7 mouse cellular contexts compared by ENCODE assay signal in the genomic region with DNA sequence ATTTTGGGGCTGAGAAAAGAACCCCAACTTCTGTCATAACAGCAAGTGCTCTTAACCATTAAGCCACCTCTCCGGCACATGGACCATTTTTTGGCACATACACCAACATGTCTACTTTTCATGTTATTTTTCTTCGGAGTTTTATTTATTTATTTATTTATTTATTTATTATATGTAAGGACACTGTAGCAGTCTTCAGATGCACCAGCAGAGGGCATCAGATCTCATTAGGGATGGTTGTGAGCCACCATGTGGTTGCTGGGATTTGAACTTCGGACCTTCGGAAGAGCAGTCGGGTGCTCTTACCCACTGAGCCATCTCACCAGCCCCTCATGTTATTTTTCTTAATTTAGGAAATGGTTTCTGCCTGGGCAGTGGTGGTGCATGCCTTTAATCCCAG. TPM values are rescaled to one million over a fixed set of nuclear protein-coding genes. Genes with fewer than 3 reads are reported as not detected.
A peak's percentile ranks its signal among the peaks of the same experiment; 100 is the strongest.
DNase-seq lines count a peak whose midpoint lies in the region; ATAC-seq and TF ChIP-seq lines count a peak whose summit lies in the region.
"Not testable (repeated sequence)": the region's sequence is repeated elsewhere in the genome, so short reads cannot be mapped to it uniquely, and the experiment has no call there.

No protein-coding gene starts in this region.

- DNase-seq in CD4-positive, CD25-positive, alpha-beta regulatory T cell, adult 2 months (ENCODE audit: low read depth, low spot score), result peak; percentile 59
- DNase-seq in forebrain, embryonic 14.5 days (ENCODE audit: low spot score), result peak; percentile 38
- DNase-seq in heart, postnatal 0 days (ENCODE audit: low spot score); liver, adult 2 months (ENCODE audit: extremely low read depth, low read depth, low spot score): not testable (repeated sequence)
- peak; percentile 70 for DNase-seq in kidney, postnatal 0 days (ENCODE audit: low spot score)
- DNase-seq in lung, postnatal 0 days (ENCODE audit: low spot score), result peak; percentile 56
- DNase-seq in naive thymus-derived CD4-positive, alpha-beta T cell, adult 2 months (ENCODE audit: low read depth), result peak; percentile 32

- not testable (repeated sequence) for ATAC-seq in forebrain, embryonic 14.5 days; heart, postnatal 0 days (ENCODE audit: insufficient read depth, low read depth); kidney, postnatal 0 days (replicated peaks; ENCODE audit: low FRiP score, low read depth); lung, postnatal 0 days

- not testable (repeated sequence) for H3K4me1 ChIP-seq in forebrain, embryonic 14.5 days (ENCODE audit: control insufficient read depth, insufficient read depth, low read length); heart, postnatal 0 days (ENCODE audit: control insufficient read depth, insufficient read depth); kidney, postnatal 0 days (replicated peaks; ENCODE audit: insufficient read depth, low read length); liver, adult 2 months (ENCODE audit: control insufficient read depth, insufficient read depth, low read length); lung, postnatal 0 days (ENCODE audit: insufficient read depth, low read depth, low read length)

- H3K4me2 ChIP-seq in forebrain, embryonic 14.5 days (ENCODE audit: low read length); heart, postnatal 0 days (ENCODE audit: low read depth, low read length); kidney, postnatal 0 days (ENCODE audit: low read length); lung, postnatal 0 days (replicated peaks; ENCODE audit: low read depth, low read length): not testable (repeated sequence)

- not testable (repeated sequence) for H3K4me3 ChIP-seq in forebrain, embryonic 14.5 days (ENCODE audit: low read depth, low read length); heart, postnatal 0 days (ENCODE audit: low read depth, low read length); kidney, postnatal 0 days (replicated peaks; ENCODE audit: low read depth, low read length); liver, adult 2 months (ENCODE audit: insufficient read depth, low read depth, low read length); lung, postnatal 0 days (ENCODE audit: low read depth, low read length)

- not testable (repeated sequence) for H3K27ac ChIP-seq in forebrain, embryonic 14.5 days (ENCODE audit: low read depth, low read length); heart, postnatal 0 days (ENCODE audit: low read depth); kidney, postnatal 0 days; liver, adult 2 months (replicated peaks; ENCODE audit: insufficient read depth, low read depth, low read length); lung, postnatal 0 days (ENCODE audit: low read length)

- not testable (repeated sequence) for H3K9ac ChIP-seq in forebrain, embryonic 14.5 days (ENCODE audit: low read length); heart, postnatal 0 days (replicated peaks; ENCODE audit: low read depth, low read length); kidney, postnatal 0 days (ENCODE audit: low read depth, low read length); liver, adult 2 months (ENCODE audit: low read depth, low read length); lung, postnatal 0 days (replicated peaks; ENCODE audit: low read depth)

- 86% methylated on average over 5 of the region's 5 CpGs for WGBS in forebrain, embryonic 14.5 days
- WGBS in heart, postnatal 0 days, result 73% methylated on average over 5 of the region's 5 CpGs
- WGBS in kidney, postnatal 0 days, result 84% methylated on average over 5 of the region's 5 CpGs
- 58% methylated on average over 5 of the region's 5 CpGs for WGBS in liver, adult 2 months
- WGBS in lung, postnatal 0 days, result 72% methylated on average over 5 of the region's 5 CpGs

- TF ChIP-seq EP300 in heart, postnatal 0 days (IDR thresholded peaks at IDR 0.05; ENCODE audit: low read depth); lung, postnatal 0 days (IDR thresholded peaks at IDR 0.05): not testable (repeated sequence)

- peak; percentile 42 for TF ChIP-seq CTCF in heart, postnatal 0 days (IDR thresholded peaks at IDR 0.05; ENCODE audit: low read depth)
- peak; percentile 64 for TF ChIP-seq CTCF in kidney, postnatal 0 days (IDR thresholded peaks at IDR 0.05; ENCODE audit: low read depth)
- TF ChIP-seq CTCF in liver, adult 2 months (IDR thresholded peaks at IDR 0.05; ENCODE audit: low read depth, low read length), result 0 out of 2 replicates have a peak, but pooled peaks have one; percentile 22
- TF ChIP-seq CTCF in lung, postnatal 0 days (IDR thresholded peaks at IDR 0.05), result peak; percentile 59

- not testable (repeated sequence) for H3K9me3 ChIP-seq in forebrain, embryonic 14.5 days (replicated peaks; ENCODE audit: control insufficient read depth, low read length); heart, postnatal 0 days (replicated peaks; ENCODE audit: control insufficient read depth, low read length); kidney, postnatal 0 days (replicated peaks; ENCODE audit: low read length); lung, postnatal 0 days (ENCODE audit: low read length)

- not testable (repeated sequence) for TF ChIP-seq POLR2A in liver, adult 2 months (IDR thresholded peaks at IDR 0.05; ENCODE audit: extremely low read depth, insufficient read depth, low read length)

- H3K36me3 ChIP-seq in forebrain, embryonic 14.5 days (ENCODE audit: control insufficient read depth, insufficient read depth, low read length), result peaks cover 24% of the 10 kb centered on the region
- H3K36me3 ChIP-seq in heart, postnatal 0 days (replicated peaks; ENCODE audit: control insufficient read depth, insufficient read depth, low read length), result peaks cover 36% of the 10 kb centered on the region
- H3K36me3 ChIP-seq in kidney, postnatal 0 days (ENCODE audit: insufficient read depth, low read length), result peaks cover 18% of the 10 kb centered on the region
- H3K36me3 ChIP-seq in liver, adult 2 months (ENCODE audit: control insufficient read depth, insufficient read depth, low read length), result not testable (repeated sequence)
- H3K36me3 ChIP-seq in lung, postnatal 0 days (ENCODE audit: insufficient read depth, low read length), result peaks cover 21% of the 10 kb centered on the region; the same call in 1 of the 2 replicates

- not testable (repeated sequence) for H3K27me3 ChIP-seq in forebrain, embryonic 14.5 days (replicated peaks; ENCODE audit: control insufficient read depth, insufficient read depth, low read length); heart, postnatal 0 days (ENCODE audit: control insufficient read depth, insufficient read depth, low read length); kidney, postnatal 0 days (ENCODE audit: insufficient read depth, low read length); liver, adult 2 months (ENCODE audit: control insufficient read depth, insufficient read depth, low read length); lung, postnatal 0 days (replicated peaks; ENCODE audit: insufficient read depth, low read length)

- H3K79me2 ChIP-seq in liver, adult 2 months (ENCODE audit: control insufficient read depth, insufficient read depth, low read length), result not testable (repeated sequence)

RNA-seq across cellular contexts. Expression of a gene that starts 6.0 kb away (rescaled TPM):
- 11.4 and 14.7 TPM in 2 replicates for polyA plus RNA-seq in forebrain, embryonic 14.5 days (2014; fragmentation: Nextera tagmentation; extraction: Ambion mirVana)
- total RNA-seq in heart, postnatal 0 days (2014; rRNA removed; ENCODE audit: low replicate concordance), result 38.4 and 62.0 TPM in 2 replicates
- polyA plus RNA-seq in heart, postnatal 0 days (2015; fragmentation: Nextera tagmentation; extraction: Ambion mirVana), result 85.7 and 90.0 TPM in 2 replicates
- 47.6 and 53.0 TPM in 2 replicates for polyA plus RNA-seq in kidney, postnatal 0 days (2015; fragmentation: Nextera tagmentation; extraction: Ambion mirVana)
- total RNA-seq in liver, adult 2 months (2014; rRNA removed), result 8.9 and 13.9 TPM in 2 replicates
- polyA plus RNA-seq in liver, adult 2 months (2012; rRNA removed), result 53.4 and 54.9 TPM in 2 replicates
- 160 TPM in 2 replicates for polyA plus RNA-seq in lung, postnatal 0 days (2015; fragmentation: Nextera tagmentation; extraction: Ambion mirVana)

RNA-seq across cellular contexts. Expression of a gene that starts 7.5 kb away (rescaled TPM):
- 40.5 and 47.8 TPM in 2 replicates for polyA plus RNA-seq in forebrain, embryonic 14.5 days (2014; fragmentation: Nextera tagmentation; extraction: Ambion mirVana)
- total RNA-seq in heart, postnatal 0 days (2014; rRNA removed; ENCODE audit: low replicate concordance), result 37.8 and 38.9 TPM in 2 replicates
- 15.9 and 17.9 TPM in 2 replicates for polyA plus RNA-seq in heart, postnatal 0 days (2015; fragmentation: Nextera tagmentation; extraction: Ambion mirVana)
- polyA plus RNA-seq in kidney, postnatal 0 days (2015; fragmentation: Nextera tagmentation; extraction: Ambion mirVana), result 25.6 and 27.3 TPM in 2 replicates
- 4.4 and 9.7 TPM in 2 replicates for total RNA-seq in liver, adult 2 months (2014; rRNA removed)
- 25.7 and 31.8 TPM in 2 replicates for polyA plus RNA-seq in liver, adult 2 months (2012; rRNA removed)
- polyA plus RNA-seq in lung, postnatal 0 days (2015; fragmentation: Nextera tagmentation; extraction: Ambion mirVana), result 18.1 and 20.5 TPM in 2 replicates

RNA-seq across cellular contexts. Expression of a gene that starts 25.2 kb away (rescaled TPM):
- 20.0 and 23.4 TPM in 2 replicates for polyA plus RNA-seq in forebrain, embryonic 14.5 days (2014; fragmentation: Nextera tagmentation; extraction: Ambion mirVana)
- 20.3 and 22.0 TPM in 2 replicates for total RNA-seq in heart, postnatal 0 days (2014; rRNA removed; ENCODE audit: low replicate concordance)
- polyA plus RNA-seq in heart, postnatal 0 days (2015; fragmentation: Nextera tagmentation; extraction: Ambion mirVana), result 25.5 and 27.5 TPM in 2 replicates
- polyA plus RNA-seq in kidney, postnatal 0 days (2015; fragmentation: Nextera tagmentation; extraction: Ambion mirVana), result 42.8 and 43.4 TPM in 2 replicates
- 4.2 and 5.6 TPM in 2 replicates for total RNA-seq in liver, adult 2 months (2014; rRNA removed)
- polyA plus RNA-seq in liver, adult 2 months (2012; rRNA removed), result 13.3 and 14.5 TPM in 2 replicates
- polyA plus RNA-seq in lung, postnatal 0 days (2015; fragmentation: Nextera tagmentation; extraction: Ambion mirVana), result 29.0 and 33.2 TPM in 2 replicates

RNA-seq across cellular contexts. Expression of a gene that starts 26.3 kb away (rescaled TPM):
- 52.7 and 60.6 TPM in 2 replicates for polyA plus RNA-seq in forebrain, embryonic 14.5 days (2014; fragmentation: Nextera tagmentation; extraction: Ambion mirVana)
- total RNA-seq in heart, postnatal 0 days (2014; rRNA removed; ENCODE audit: low replicate concordance), result 31.7 and 61.1 TPM in 2 replicates
- polyA plus RNA-seq in heart, postnatal 0 days (2015; fragmentation: Nextera tagmentation; extraction: Ambion mirVana), result 44.8 and 51.7 TPM in 2 replicates
- 73.6 and 76.0 TPM in 2 replicates for polyA plus RNA-seq in kidney, postnatal 0 days (2015; fragmentation: Nextera tagmentation; extraction: Ambion mirVana)
- 58.5 and 59.0 TPM in 2 replicates for total RNA-seq in liver, adult 2 months (2014; rRNA removed)
- polyA plus RNA-seq in liver, adult 2 months (2012; rRNA removed), result 82.0 and 101 TPM in 2 replicates
- polyA plus RNA-seq in lung, postnatal 0 days (2015; fragmentation: Nextera tagmentation; extraction: Ambion mirVana), result 90.4 and 96.5 TPM in 2 replicates

RNA-seq across cellular contexts. Expression of a gene that starts 29.0 kb away (rescaled TPM):
- polyA plus RNA-seq in forebrain, embryonic 14.5 days (2014; fragmentation: Nextera tagmentation; extraction: Ambion mirVana), result 13.6 and 16.0 TPM in 2 replicates
- total RNA-seq in heart, postnatal 0 days (2014; rRNA removed; ENCODE audit: low replicate concordance), result 5.4 and 12.5 TPM in 2 replicates
- polyA plus RNA-seq in heart, postnatal 0 days (2015; fragmentation: Nextera tagmentation; extraction: Ambion mirVana), result 3.8 TPM in 2 replicates
- polyA plus RNA-seq in kidney, postnatal 0 days (2015; fragmentation: Nextera tagmentation; extraction: Ambion mirVana), result 5.8 and 6.1 TPM in 2 replicates
- total RNA-seq in liver, adult 2 months (2014; rRNA removed), result 1.2 and 1.7 TPM in 2 replicates
- 2.7 and 3.7 TPM in 2 replicates for polyA plus RNA-seq in liver, adult 2 months (2012; rRNA removed)
- polyA plus RNA-seq in lung, postnatal 0 days (2015; fragmentation: Nextera tagmentation; extraction: Ambion mirVana), result 6.4 and 6.7 TPM in 2 replicates
